Mouse (Mus musculus) liver, embryonic 14.5 days (tissue): ENCODE measurements around the gene Smoc1.

Source experiments
- CTCF ChIP-seq: IDR thresholded peaks from 2 replicates; pipeline ENCODE4 v1.5.1; 2016; ENCODE audit warnings: antibody characterized with exemption, low read depth, control low read depth
- EP300 ChIP-seq: IDR thresholded peaks from 2 replicates; pipeline ENCODE4 v1.6.1; 2016; ENCODE audit warnings: antibody characterized with exemption, low read depth

DNA sequence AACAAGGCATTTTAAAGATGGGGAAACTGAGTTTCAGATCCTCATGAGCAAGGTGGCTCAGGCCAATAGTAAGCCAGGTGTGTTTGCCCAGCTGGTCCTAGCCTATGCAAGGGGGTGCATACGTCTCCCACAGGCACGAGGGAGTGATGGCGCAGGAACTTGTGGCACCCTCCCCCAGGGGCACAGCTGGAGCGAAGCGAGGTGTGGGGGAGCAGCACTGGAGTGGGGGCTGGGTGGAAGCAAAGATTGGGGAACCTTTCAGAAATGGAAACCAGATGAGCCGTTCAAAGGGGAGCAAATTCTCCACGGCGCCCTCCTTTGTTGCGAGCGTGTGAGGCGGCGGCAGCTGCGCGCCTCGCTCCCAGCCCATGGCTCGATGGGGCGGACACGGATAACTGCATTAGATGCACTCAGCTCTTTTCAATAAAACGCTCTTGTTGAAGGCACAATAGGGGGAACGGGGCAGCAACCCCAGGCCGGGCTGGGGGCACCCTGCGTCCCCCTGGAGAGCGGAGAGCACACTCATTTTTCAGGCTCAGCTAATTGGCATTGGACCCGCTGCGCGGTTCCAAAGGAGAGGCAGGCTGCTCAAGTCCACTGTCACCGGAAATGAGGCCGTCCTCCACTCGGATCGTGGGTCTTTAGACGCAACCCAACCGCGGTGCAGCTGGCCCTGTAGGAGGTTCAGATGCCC is 27.9 kb upstream of the Smoc1 start:
- TF ChIP-seq CTCF (no peak), EP300 (no peak)
